15 mouse cellular contexts compared by ENCODE assay signal in the genomic region with DNA sequence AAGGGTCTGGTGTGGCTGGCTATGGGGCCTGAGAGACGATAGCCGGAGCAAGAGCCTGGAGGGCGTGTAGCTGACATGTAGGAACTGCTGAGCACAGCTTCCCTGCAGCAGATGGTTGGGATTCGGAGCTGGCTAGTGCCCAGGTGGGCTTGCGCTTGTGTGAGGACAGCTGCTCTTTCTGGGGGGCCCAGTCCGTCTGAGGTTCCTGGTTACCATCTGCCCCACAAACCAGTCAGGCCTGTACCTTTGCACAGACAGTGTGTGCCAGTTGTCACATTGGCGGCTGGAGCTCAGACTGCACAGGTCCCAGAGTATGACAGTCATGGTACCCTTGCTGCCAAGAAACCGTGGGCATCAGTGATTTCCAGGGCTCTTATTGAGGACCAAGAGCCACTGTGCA. TPM values are rescaled to one million over a fixed set of nuclear protein-coding genes. Genes with fewer than 3 reads are reported as not detected.
DNase-seq lines count a peak whose midpoint lies in the region; ATAC-seq and TF ChIP-seq lines count a peak whose summit lies in the region.
"Had no signal": no experiment of that assay in that cellular context is flagged by ENCODE, and none has a peak within 500 bp of the region (broad histone marks: within the 10 kb centered on the region; RNA-seq: fewer than 3 reads in every experiment).

No protein-coding gene starts in this region.

- H3K27ac ChIP-seq in left cerebral cortex, adult 2 months = no peak overlapping the region
- H3K27ac ChIP-seq in intestine, embryonic 15.5 days = no peak overlapping the region

- no peaks in the 10 kb centered on the region for H3K36me3 ChIP-seq in intestine, embryonic 15.5 days

- peaks cover 75% of the 10 kb centered on the region for H3K4me1 ChIP-seq in intestine, embryonic 15.5 days (replicated peaks)

- H3K9me3 ChIP-seq in intestine, embryonic 15.5 days = no peaks in the 10 kb centered on the region

- H3K4me2 ChIP-seq in intestine, embryonic 15.5 days (replicated peaks) = no peak overlapping the region

- DNase-seq in left cerebral cortex, postnatal 10 days (ENCODE audit: extremely low spot score in 1 of 2, low spot score in 2 of 2) = peak; percentile 40 to 53
- DNase-seq in left cerebral cortex, adult 2 months (ENCODE audit: extremely low spot score in 1 of 2, low spot score in 2 of 2) = no peak
- peak; percentile 46 for DNase-seq in brain, adult 2 months (ENCODE audit: low read depth, low spot score)
- peak; percentile 85 to 93 for DNase-seq in cerebellum, postnatal 14 days
- no peak for DNase-seq in adrenal gland, postnatal 14 days
- DNase-seq in spleen, postnatal 14 days (ENCODE audit: low spot score in 2 of 2) = no peak
- DNase-seq in adrenal gland, adult 8-10 months = no peak
- DNase-seq: heart, adult 18-20 months; kidney, adult 11 months; thymus, postnatal 25 days had no signal

- TF ChIP-seq CTCF in left cerebral cortex, adult 2 months (IDR thresholded peaks at IDR 0.05) = no peak

- H3K9ac ChIP-seq in intestine, embryonic 15.5 days = 0 out of 2 replicates have a peak overlapping the region, but pooled peaks have one; percentile 1

- no peak for ATAC-seq in intestine, embryonic 15.5 days
- ATAC-seq: lung, postnatal 0 days had no signal

- H3K27me3 ChIP-seq in intestine, embryonic 15.5 days (replicated peaks) = no peaks in the 10 kb centered on the region
- H3K27me3 ChIP-seq: CH12.LX had no signal

- no peak overlapping the region for H3K4me3 ChIP-seq in left cerebral cortex, adult 2 months
- no peak overlapping the region for H3K4me3 ChIP-seq in intestine, embryonic 15.5 days (replicated peaks)

- 76% methylated on average over 8 of the region's 8 CpGs for WGBS in intestine, embryonic 15.5 days

- intact Hi-C loops in left cerebral cortex, postnatal 10 days (cut with DNase I) = no loop called here
- intact Hi-C loops in left cerebral cortex, adult 2 months (cut with DNase I) = no loop called here

RNA-seq across cellular contexts. Expression of gene Zfpm1, which starts 25.9 kb away (rescaled TPM):
- 10 to 100 TPM; 14.1 to 15.6 TPM for total RNA-seq in left cerebral cortex, postnatal 10 days (2021)
- 10 to 100 TPM; 39.5 to 42.1 TPM for total RNA-seq in left cerebral cortex, adult 2 months (2021)
- 4.9 and 5.2 TPM in 2 replicates for polyA plus RNA-seq in intestine, embryonic 15.5 days (2015; fragmentation: Nextera tagmentation; extraction: Ambion mirVana)
- 23.6 and 24.6 TPM in 2 replicates for total RNA-seq in adrenal gland, postnatal 14 days (2021)
- 10 to 100 TPM; 17.3 to 35.3 (median 28.0) TPM for total RNA-seq in adrenal gland, adult 8-10 months (2022)

RNA-seq across cellular contexts. Expression of gene Trhr2, which starts 52.7 kb away (rescaled TPM):
- 1 to 10 TPM; 1.4 to 1.9 TPM for total RNA-seq in left cerebral cortex, postnatal 10 days (2021)
- 10 to 100 TPM in 1 of 2 experiments, 1 to 10 TPM in 1; 7.1 to 11.4 TPM for total RNA-seq in left cerebral cortex, adult 2 months (2021)
- not detected in 2 replicates for polyA plus RNA-seq in intestine, embryonic 15.5 days (2015; fragmentation: Nextera tagmentation; extraction: Ambion mirVana)
- total RNA-seq in adrenal gland, postnatal 14 days (2021) = not detected in 2 replicates
- total RNA-seq in adrenal gland, adult 8-10 months (2022) = not detected
- total RNA-seq: heart, adult 18-20 months had no signal
- polyA plus RNA-seq: lung, postnatal 0 days; neural tube, embryonic 11.5 days; spleen, adult 2 months had no signal

Comparison
In these comparisons a context has a peak if more than half of its experiments do, and no peak if none do; other contexts are left out.
1. DNase-seq: peak in left cerebral cortex, postnatal 10 days (2 of 2), brain, adult 2 months (single experiment) and cerebellum, postnatal 14 days (2 of 2); none in left cerebral cortex, adult 2 months (0 of 2), adrenal gland, postnatal 14 days (single experiment), spleen, postnatal 14 days (0 of 2) and adrenal gland, adult 8-10 months (single experiment).